Mouse (Mus musculus) adrenal gland, postnatal 0 days (tissue): ENCODE data around the gene Myocd. TPM values are rescaled to one million over a fixed set of nuclear protein-coding genes. Genes with fewer than 3 reads are reported as not detected.

Experiments
- polyA plus RNA-seq: library from polyadenylated mRNA; unstranded; fragments of >200 nt; fragmentation: Nextera tagmentation; extraction: Ambion mirVana; gene quantifications from 2 replicates; pipeline ENCODE4 v1.2.1, GENCODE M21; 2015

Myocd gene
- polyA plus RNA-seq = 0.32 and 0.93 TPM in 2 replicates

GRCm38 (mm10) chr11:65269851-65270473 is at the start of gene Myocd:
Myocd (minus strand) TSS chr11:65269989.

GRCm38 (mm10) chr11:65162767-65163120 is 107.0 kb downstream of the Myocd start, which contains the start of gene Arhgap44:
Arhgap44 (minus strand) TSS chr11:65162961.

GRCm38 (mm10) chr11:65159791-65160190 is 110.0 kb downstream of the Myocd start, which contains the start of gene 1700086D15Rik:
1700086D15Rik (minus strand) TSS chr11:65159891.

Other genes with a start within 250 kb of the Myocd start
- gene 1700086D15Rik, start 110.1 kb downstream of the Myocd start, polyA plus RNA-seq = 0.38 TPM in 1 of 2 replicates, not detected in the other
- 4.8 and 8.2 TPM in 2 replicates for gene Arhgap44, start 107.0 kb downstream of the Myocd start, polyA plus RNA-seq